Mouse (Mus musculus) thymus, postnatal 36 days (tissue): ENCODE data around the gene Ell.
A peak's percentile ranks its signal among the peaks of the same experiment; 100 is the strongest.

ENCODE experiments used
- DNase-seq, 2 experiments: peaks; one replicate each; pipeline ENCODE4 v3.0.0; 2022; ENCODE audit warnings: mixed read lengths in 2 of 2

Gene Ell

GRCm38 (mm10) chr8:70539077-70539813 is at the start of gene Ell:
Gene Ell (plus strand): TSS chr8:70539457.
- DNase-seq: peak; percentile 100

DNA sequence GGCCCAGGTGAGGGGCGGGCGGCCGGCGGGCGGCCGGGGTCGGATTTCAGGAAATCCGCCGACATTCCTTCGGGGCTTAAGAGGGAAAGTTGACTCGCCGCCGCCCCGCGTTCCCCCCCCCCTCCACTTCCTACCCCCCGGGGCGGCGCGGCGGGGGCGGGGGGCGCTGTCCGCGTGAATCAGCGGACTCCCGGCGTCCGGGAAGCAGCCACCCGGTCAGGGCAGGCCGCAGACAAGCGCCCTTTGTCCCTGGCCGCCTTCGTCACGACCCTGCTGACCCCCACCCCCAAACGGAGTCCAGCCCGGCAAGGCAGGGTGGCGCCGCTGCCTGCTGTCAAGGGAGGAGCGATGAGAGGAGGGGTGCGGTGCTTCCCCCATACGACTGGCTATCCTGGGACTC is 49.7 kb upstream of the Ell start:
- no peak for DNase-seq

DNA sequence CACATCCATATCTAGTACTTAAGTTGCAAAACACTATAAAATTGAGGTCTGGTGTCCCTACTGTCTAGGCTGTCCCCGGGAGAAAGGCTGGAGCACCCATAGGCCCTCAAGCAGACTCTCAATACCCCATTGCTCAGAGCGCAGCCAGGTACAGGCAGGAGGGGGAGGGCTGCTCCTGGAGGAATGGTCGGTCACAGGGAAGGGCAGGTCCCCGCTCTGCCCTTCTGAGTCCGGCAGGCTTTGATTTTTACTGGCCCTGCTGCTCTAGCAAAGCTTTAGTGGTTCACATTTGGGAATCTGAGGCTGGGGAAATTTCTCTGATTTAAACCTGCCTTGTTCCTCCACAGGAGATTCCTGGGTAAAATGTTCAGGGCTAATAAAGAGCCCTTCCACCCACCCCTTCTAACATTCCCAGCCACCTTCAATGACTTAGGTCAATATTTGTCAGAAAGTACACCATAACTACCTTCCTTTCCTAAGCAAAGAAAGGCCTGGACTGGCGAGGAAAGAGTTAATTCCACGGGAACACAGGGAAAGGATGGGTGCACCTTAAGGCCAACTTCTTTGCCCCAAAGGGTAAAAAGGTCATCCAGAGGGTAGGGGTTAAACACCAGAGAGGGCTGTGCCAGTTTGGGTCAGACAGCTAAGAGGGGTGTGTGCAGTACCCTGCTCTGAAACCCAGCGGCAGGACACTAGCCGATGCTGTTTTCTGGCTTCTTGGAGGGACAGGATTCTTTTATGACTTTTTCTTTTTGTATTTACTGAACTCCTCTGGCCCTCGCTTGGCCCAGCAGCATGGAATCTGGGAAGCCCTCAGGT is 49.0 kb upstream of the Ell start:
- no peak for DNase-seq

- DNase-seq: no peak
Observed at GRCm38 (mm10) chr8:70490880-70491495, 48.3 kb upstream of the Ell start.

GRCm38 (mm10) chr8:70492664-70493640 is 46.3 kb upstream of the Ell start, which contains the start of gene Crlf1:
Gene Crlf1 (plus strand): TSS chr8:70493158.
- no peak for DNase-seq

- DNase-seq: no peak
Observed at GRCm38 (mm10) chr8:70493692-70494415, 45.4 kb upstream of the Ell start.

- no peak for DNase-seq
Observed at GRCm38 (mm10) chr8:70494416-70494945, 44.8 kb upstream of the Ell start.

GRCm38 (mm10) chr8:70495001-70495770 is 44.1 kb upstream of the Ell start:
- no peak for DNase-seq

DNA sequence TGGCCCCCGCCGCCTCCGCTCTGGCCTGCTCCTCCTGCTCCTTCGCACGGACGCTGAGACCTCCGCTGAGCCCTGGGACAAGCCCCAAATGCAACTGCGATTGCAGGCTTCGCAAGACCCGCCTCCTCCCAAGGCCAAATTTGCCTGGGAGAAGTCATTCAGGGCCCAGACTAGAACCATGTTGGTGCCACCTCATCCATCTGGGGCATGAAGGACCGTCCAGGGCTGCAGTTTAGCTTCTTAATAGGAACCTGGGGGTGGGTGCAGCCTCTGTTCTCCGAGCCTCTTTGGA is 43.5 kb upstream of the Ell start:
- no peak for DNase-seq

DNA sequence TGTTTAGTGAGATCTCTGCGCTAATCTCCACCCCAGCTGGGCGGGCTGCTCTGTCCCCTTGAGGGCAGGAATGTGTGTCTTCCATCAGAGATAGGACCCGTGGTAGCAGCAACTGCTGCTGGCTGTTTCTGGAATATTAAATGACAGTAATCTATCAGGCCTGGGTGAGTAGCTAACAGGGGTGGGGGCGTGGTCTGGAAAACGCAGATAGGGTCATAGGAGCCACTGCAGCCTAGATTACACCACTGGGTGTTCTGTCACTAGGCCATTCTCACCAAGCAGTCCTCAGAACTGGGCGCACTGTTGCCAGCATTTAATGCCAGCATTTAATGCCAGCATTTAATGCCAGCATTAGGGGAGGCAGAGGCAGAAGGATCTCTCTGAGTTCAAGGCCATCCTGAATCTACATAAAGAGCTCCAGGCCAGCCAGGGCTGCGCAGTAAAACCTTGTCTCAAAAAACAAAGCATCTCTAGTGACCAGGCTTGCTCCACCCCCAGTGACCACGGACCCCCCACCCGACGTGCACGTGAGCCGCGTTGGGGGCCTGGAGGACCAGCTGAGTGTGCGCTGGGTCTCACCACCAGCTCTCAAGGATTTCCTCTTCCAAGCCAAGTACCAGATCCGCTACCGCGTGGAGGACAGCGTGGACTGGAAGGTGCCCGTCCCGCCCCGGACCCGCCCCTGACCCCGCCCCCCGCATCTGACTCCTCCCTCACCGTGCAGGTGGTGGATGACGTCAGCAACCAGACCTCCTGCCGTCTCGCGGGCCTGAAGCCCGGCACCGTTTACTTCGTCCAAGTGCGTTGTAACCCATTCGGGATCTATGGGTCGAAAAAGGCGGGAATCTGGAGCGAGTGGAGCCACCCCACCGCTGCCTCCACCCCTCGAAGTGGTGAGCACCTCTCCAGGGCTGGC is 38.6 kb upstream of the Ell start:
- DNase-seq: peak in 1 of 2 experiments; percentile 46

- no peak for DNase-seq
Observed at GRCm38 (mm10) chr8:70501820-70502529, 37.3 kb upstream of the Ell start.

DNA sequence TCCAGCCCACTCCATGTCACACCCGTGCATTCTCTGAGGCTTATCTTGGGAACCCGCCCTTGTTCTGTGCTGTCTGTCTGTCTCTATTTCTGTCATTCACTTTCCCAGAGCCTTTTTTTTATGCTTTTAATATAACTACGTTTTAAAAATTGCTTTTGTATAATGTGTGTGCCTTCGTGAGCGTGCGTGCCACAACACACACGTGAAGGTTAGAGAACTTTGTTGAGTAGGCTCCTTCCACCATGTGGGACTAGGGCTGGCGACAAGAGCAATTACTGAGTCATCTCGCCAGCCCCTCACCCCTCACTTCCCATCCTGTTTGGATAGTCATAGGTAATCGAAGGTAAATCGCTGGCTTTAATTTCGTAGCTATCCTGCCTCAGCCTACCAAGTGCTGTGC is 36.7 kb upstream of the Ell start:
- DNase-seq: no peak

DNA sequence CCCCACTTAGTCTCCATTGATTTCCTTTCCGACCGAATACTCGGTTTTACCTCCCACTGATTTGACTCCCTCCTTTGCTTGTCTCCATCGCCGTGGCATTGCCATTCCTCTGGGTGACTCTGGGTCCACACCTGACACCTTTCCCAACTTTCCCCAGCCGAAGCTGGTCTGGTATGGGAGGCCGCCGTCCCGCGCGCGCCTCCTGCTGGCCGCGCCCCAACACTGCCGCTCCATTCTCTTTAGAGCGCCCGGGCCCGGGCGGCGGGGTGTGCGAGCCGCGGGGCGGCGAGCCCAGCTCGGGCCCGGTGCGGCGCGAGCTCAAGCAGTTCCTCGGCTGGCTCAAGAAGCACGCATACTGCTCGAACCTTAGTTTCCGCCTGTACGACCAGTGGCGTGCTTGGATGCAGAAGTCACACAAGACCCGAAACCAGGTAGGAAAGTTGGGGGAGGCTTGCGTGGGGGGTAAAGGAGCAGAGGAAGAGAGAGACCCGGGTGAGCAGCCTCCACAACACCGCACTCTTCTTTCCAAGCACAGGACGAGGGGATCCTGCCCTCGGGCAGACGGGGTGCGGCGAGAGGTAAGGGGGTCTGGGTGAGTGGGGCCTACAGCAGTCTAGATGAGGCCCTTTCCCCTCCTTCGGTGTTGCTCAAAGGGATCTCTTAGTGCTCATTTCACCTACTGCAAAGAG is 36.1 kb upstream of the Ell start:
- peak; percentile 60 to 64 for DNase-seq

DNA sequence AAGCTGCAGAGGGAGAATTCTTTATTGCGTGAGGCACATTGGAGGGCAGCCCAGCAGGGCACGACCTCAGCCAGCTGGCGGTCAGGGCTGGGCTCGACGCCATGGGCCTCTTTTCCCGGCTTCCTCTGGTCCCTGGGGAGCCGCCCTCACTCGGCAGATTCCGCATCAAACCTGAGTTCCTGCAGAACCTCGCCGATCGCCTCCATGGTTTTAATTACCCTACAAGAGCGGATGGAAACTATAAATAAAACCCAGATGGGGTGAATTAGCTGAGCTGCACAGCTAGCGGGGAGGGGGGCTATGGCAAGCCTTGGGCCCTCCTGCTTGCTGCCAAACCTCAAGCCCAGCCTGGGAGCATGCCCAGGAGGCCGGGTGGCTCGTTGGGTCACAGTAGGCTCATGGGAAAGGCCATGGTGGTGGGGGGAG is 35.0 kb upstream of the Ell start:
- DNase-seq: no peak

DNA sequence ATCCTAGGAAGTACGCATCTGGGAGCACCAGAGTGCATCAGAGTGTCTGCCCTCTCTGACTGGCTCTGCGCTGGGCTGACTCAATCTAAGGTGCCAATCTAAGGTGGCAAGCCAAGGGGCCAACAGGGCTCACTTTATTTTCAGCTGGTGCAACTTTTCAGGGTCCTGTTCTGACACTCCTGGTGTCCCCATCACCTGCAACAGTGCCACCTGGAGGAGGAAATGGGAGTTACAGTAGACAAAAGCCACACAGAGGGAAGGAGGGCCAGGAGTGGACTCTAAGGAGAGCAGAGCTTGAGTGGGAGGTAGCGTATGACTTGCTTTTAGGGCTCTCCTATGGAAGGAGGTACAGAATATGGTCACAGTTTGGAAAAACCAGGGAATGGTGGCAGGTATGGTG is 34.4 kb upstream of the Ell start:
- peak; percentile 66 to 76 for DNase-seq

DNA sequence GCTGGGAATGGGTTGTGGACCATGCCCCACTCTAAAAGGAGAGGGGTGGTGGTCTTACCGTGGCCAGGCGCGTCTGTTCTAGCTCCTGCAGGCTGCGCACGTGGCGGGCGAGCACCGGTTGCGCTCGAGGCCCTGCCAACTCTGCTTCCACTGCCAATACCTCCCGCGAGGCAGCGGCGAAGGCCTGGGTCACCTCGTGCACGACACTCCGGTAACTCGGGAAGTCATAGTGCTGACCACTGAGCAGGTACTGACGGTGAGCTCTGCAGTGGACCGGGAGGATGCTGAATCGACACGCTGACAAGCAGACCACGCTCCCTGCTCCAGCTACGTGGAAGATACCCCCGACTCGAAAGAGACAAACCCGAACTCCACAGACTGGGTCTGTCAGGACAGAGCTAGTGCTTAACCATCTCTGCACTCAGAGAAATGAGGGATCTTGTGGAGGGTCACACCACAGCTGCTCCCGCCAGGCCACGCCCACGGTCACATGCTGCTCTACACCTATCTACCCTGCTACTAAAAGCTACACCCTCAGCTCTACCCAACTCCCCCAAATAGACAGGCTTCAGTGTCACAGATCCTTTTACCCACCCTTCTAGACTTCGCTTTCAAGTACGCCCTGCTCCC is 33.4 kb upstream of the Ell start:
- DNase-seq: peak in 1 of 2 experiments; percentile 46

DNA sequence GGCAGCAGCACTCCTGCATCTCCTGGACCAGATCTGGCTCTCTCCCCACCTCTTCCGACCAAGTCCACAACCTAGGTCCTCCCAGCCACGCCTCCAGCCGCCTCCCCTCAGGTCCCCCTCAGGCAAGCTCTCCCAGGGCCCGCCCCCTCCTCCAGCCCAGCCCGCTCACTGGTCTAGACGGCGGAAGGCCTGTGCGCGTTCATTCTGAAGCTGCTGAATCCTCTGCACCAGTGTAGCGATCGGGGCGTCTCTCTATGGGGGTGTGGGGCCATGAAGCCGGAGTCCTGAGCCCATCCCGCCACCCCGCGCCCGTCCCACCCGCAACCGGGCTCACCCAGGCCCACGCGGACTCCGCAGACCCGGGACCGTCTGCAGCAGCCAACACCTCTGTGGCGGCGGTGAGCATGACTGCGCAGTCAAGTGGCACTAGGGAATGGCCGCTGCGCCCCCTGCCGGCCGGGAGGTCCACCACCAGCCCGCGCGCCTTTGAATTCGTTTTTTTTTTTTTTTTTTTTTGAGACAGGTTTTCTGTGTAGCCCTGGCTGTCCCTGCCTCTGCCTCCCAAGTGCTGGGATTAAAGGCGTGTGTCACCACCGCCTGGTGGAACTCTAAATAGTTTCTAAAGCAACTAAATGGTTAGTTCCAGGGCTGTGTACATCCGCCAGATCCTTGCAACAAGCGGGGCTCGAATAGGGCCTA is 32.8 kb upstream of the Ell start, which contains the start of gene Rex1bd:
Rex1bd (minus strand) TSS at position 425 of the 699 bp plus-strand sequence.
- DNase-seq: peak; percentile 94 to 96
